Mouse (Mus musculus): ENCODE results near the gene Slc13a2. TPM values are rescaled to one million over a fixed set of nuclear protein-coding genes. Genes with fewer than 3 reads are reported as not detected.

The Slc13a2 gene
- polyA plus RNA-seq (2014; fragmentation: Illumina TruSeq; extraction: RNeasy Lipid Tissue Mini Kit (QIAGEN cat#74804); ENCODE audit: low read depth, low replicate concordance) = not detected

DNA sequence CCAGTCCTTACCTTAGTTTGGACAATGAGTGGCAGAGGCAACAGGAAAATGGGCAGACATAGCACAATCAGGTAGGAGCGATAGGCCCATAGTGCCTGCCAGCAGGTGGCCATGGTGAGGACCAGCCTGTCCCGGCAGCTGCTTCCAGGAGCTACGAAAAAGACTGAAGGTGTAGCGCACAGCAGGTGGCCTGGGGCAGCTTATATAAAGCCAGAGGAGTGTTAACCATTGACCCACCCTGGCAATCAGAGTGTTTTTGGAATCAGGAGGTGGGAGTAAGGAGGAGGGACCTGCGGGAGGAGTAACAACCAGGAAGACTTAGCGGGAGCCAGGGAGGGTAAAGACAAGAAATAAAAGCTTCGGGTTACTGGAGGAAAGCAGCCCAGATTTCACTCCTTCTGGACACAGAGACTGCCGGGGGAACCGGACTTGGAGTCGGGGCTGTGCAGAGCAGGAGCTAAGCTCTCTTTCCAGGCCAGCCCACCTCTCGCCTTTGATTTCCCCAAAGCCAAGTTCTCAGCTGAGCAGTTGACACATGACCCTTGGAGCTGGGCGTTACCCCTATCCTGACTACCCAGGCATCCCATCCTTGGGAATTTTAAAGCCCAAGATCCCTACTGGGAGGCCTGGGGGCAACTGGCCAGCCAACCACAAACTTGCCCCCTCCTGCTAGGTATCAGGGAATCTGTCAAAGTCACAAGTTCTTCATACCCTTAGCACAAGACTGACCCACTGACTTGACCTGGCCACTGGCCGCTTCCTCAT lies at the start of gene Slc13a2:
Gene Slc13a2, minus strand, starts transcription at position 163 of the 765 bp plus-strand sequence.

DNA sequence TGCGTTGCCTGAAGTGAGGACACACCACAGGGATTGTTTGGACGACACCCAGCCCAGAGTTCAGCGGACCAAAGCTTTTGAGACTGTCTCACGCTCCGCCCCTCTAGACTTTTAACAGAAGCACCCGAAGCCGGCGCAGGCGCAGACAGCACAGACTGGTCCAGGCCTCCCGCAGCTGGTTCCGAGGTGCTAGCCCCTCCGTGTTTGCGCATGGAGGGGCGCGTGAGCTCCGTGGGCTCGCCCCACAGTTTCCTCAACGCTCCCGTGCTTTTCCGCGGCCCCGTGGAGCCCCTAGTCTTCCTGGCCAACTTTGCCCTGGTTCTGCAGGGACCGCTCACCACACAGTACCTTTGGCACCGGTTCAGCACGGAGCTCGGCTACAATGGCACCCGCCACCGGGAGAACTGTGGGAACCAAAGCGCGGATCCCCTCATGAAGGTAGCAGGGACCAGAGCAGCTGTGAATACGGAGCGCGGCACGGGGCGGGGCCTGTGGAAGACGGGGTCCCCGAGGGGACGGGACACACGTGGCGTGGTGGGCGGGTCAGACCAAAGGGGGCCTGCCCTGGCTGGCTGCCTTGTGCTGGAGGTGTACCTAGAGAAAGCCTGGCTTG lies 43.7 kb upstream of the Slc13a2 start, which contains the start of gene Slc46a1:
Gene Slc46a1, plus strand, starts transcription at position 130 of the 613 bp plus-strand sequence.

DNA sequence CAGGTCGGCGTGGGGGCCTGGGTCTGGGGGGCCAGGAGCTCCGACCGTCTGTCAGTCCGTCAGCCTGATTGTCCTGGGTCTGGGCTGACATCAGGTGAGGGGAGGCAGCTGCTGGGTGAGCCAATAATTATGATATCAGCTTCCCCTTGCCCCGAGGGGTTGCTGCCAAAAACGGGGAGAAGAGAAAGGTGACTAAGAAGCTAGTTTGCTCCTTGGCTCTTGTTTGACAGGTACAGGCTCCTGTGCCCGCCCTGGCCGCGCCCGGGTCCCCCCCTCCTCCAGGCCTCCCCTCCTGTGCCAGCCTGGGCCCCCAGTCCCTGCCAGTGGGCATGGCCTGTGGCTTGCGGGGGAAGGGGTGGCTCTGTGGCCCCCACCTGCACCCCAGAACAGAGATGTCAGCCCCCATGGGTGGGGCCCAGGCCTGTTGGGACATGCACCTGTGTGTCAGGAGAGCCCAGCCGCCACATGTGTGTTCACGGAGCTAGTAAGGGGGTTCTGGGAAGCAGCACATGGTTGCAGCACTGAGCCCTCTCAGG lies 35.4 kb downstream of the Slc13a2 start, which contains the start of gene Foxn1:
Gene Foxn1, minus strand, starts transcription at position 51 of the 536 bp plus-strand sequence.

Other genes starting within 250 kb of the Slc13a2 start
- gene Nek8, start 245.5 kb downstream of the Slc13a2 start, polyA plus RNA-seq (2014; fragmentation: Illumina TruSeq; extraction: RNeasy Lipid Tissue Mini Kit (QIAGEN cat#74804); ENCODE audit: low read depth, low replicate concordance) = 4.2 TPM
- gene Tlcd1, start 245.5 kb downstream of the Slc13a2 start, polyA plus RNA-seq (2014; fragmentation: Illumina TruSeq; extraction: RNeasy Lipid Tissue Mini Kit (QIAGEN cat#74804); ENCODE audit: low read depth, low replicate concordance) = 12.8 TPM
- 1,229 TPM for gene Rpl23a, start 238.6 kb downstream of the Slc13a2 start, polyA plus RNA-seq (2014; fragmentation: Illumina TruSeq; extraction: RNeasy Lipid Tissue Mini Kit (QIAGEN cat#74804); ENCODE audit: low read depth, low replicate concordance)
- 15.8 TPM for gene Rab34, start 233.8 kb downstream of the Slc13a2 start, polyA plus RNA-seq (2014; fragmentation: Illumina TruSeq; extraction: RNeasy Lipid Tissue Mini Kit (QIAGEN cat#74804); ENCODE audit: low read depth, low replicate concordance)
- 2.3 TPM for gene Proca1, start 228.8 kb downstream of the Slc13a2 start, polyA plus RNA-seq (2014; fragmentation: Illumina TruSeq; extraction: RNeasy Lipid Tissue Mini Kit (QIAGEN cat#74804); ENCODE audit: low read depth, low replicate concordance)
- 70.7 TPM for gene Sdf2, start 176.5 kb downstream of the Slc13a2 start, polyA plus RNA-seq (2014; fragmentation: Illumina TruSeq; extraction: RNeasy Lipid Tissue Mini Kit (QIAGEN cat#74804); ENCODE audit: low read depth, low replicate concordance)
- 25.6 TPM for gene Supt6, start 176.2 kb downstream of the Slc13a2 start, polyA plus RNA-seq (2014; fragmentation: Illumina TruSeq; extraction: RNeasy Lipid Tissue Mini Kit (QIAGEN cat#74804); ENCODE audit: low read depth, low replicate concordance)
- 147 TPM for gene 2610507B11Rik, start 160.5 kb downstream of the Slc13a2 start, polyA plus RNA-seq (2014; fragmentation: Illumina TruSeq; extraction: RNeasy Lipid Tissue Mini Kit (QIAGEN cat#74804); ENCODE audit: low read depth, low replicate concordance)
- 0.45 TPM for gene BC030499, start 131.4 kb downstream of the Slc13a2 start, polyA plus RNA-seq (2014; fragmentation: Illumina TruSeq; extraction: RNeasy Lipid Tissue Mini Kit (QIAGEN cat#74804); ENCODE audit: low read depth, low replicate concordance)
- gene Spag5, start 120.7 kb downstream of the Slc13a2 start, polyA plus RNA-seq (2014; fragmentation: Illumina TruSeq; extraction: RNeasy Lipid Tissue Mini Kit (QIAGEN cat#74804); ENCODE audit: low read depth, low replicate concordance) = 0.37 TPM
- 0.63 TPM for gene Aldoc, start 99.2 kb downstream of the Slc13a2 start, polyA plus RNA-seq (2014; fragmentation: Illumina TruSeq; extraction: RNeasy Lipid Tissue Mini Kit (QIAGEN cat#74804); ENCODE audit: low read depth, low replicate concordance)
- 23.8 TPM for gene Pigs, start 93.8 kb downstream of the Slc13a2 start, polyA plus RNA-seq (2014; fragmentation: Illumina TruSeq; extraction: RNeasy Lipid Tissue Mini Kit (QIAGEN cat#74804); ENCODE audit: low read depth, low replicate concordance)
- gene Unc119, start 78.7 kb downstream of the Slc13a2 start, polyA plus RNA-seq (2014; fragmentation: Illumina TruSeq; extraction: RNeasy Lipid Tissue Mini Kit (QIAGEN cat#74804); ENCODE audit: low read depth, low replicate concordance) = 6.7 TPM
- gene Foxn1, start 35.7 kb downstream of the Slc13a2 start, polyA plus RNA-seq (2014; fragmentation: Illumina TruSeq; extraction: RNeasy Lipid Tissue Mini Kit (QIAGEN cat#74804); ENCODE audit: low read depth, low replicate concordance) = not detected
- gene Slc46a1, start 43.5 kb upstream of the Slc13a2 start, polyA plus RNA-seq (2014; fragmentation: Illumina TruSeq; extraction: RNeasy Lipid Tissue Mini Kit (QIAGEN cat#74804); ENCODE audit: low read depth, low replicate concordance) = 2.9 TPM
- gene Sarm1, start 75.5 kb upstream of the Slc13a2 start, polyA plus RNA-seq (2014; fragmentation: Illumina TruSeq; extraction: RNeasy Lipid Tissue Mini Kit (QIAGEN cat#74804); ENCODE audit: low read depth, low replicate concordance) = 0.18 TPM
- gene Vtn, start 76.9 kb upstream of the Slc13a2 start, polyA plus RNA-seq (2014; fragmentation: Illumina TruSeq; extraction: RNeasy Lipid Tissue Mini Kit (QIAGEN cat#74804); ENCODE audit: low read depth, low replicate concordance) = 27.3 TPM
- not detected for gene Sebox, start 81.2 kb upstream of the Slc13a2 start, polyA plus RNA-seq (2014; fragmentation: Illumina TruSeq; extraction: RNeasy Lipid Tissue Mini Kit (QIAGEN cat#74804); ENCODE audit: low read depth, low replicate concordance)
- 18.0 TPM for gene Tmem199, start 90.0 kb upstream of the Slc13a2 start, polyA plus RNA-seq (2014; fragmentation: Illumina TruSeq; extraction: RNeasy Lipid Tissue Mini Kit (QIAGEN cat#74804); ENCODE audit: low read depth, low replicate concordance)
- gene Poldip2, start 90.0 kb upstream of the Slc13a2 start, polyA plus RNA-seq (2014; fragmentation: Illumina TruSeq; extraction: RNeasy Lipid Tissue Mini Kit (QIAGEN cat#74804); ENCODE audit: low read depth, low replicate concordance) = 133 TPM
- gene Tnfaip1, start 114.1 kb upstream of the Slc13a2 start, polyA plus RNA-seq (2014; fragmentation: Illumina TruSeq; extraction: RNeasy Lipid Tissue Mini Kit (QIAGEN cat#74804); ENCODE audit: low read depth, low replicate concordance) = 44.0 TPM
- gene Ift20, start 114.1 kb upstream of the Slc13a2 start, polyA plus RNA-seq (2014; fragmentation: Illumina TruSeq; extraction: RNeasy Lipid Tissue Mini Kit (QIAGEN cat#74804); ENCODE audit: low read depth, low replicate concordance) = 60.0 TPM
- 9.1 TPM for gene Tmem97, start 128.6 kb upstream of the Slc13a2 start, polyA plus RNA-seq (2014; fragmentation: Illumina TruSeq; extraction: RNeasy Lipid Tissue Mini Kit (QIAGEN cat#74804); ENCODE audit: low read depth, low replicate concordance)